Mouse (Mus musculus) CH12.LX (cell line): Measurements from ENCODE around the gene Smim6.

Experiments
- CHD2 ChIP-seq: IDR thresholded peaks from 2 replicates; pipeline ENCODE4 v1.6.1; 2011; ENCODE audit warnings: low read length, improper control_type of control experiment
- CTCF ChIP-seq, 2 experiments: IDR thresholded peaks in 1 of 2; conservative IDR thresholded peaks in 1 of 2; 2 replicates each; pipeline ENCODE4 v1.5.1; 2011 to 2012; ENCODE audit warnings: low read depth in 2 of 2, low read length in 2 of 2, improper control_type of control experiment in 1 of 2, inconsistent platforms in 1 of 2, mild to moderate bottlenecking in 1 of 2, moderate library complexity in 1 of 2
- EP300 ChIP-seq: IDR thresholded peaks from 2 replicates; pipeline ENCODE4 v1.6.1; 2011; ENCODE audit warnings: low read length, improper control_type of control experiment
- HCFC1 ChIP-seq: IDR thresholded peaks from 2 replicates; pipeline ENCODE4 v1.6.1; 2012; ENCODE audit warnings: low read depth, mild to moderate bottlenecking, inconsistent platforms, low read length, improper control_type of control experiment
- MAFK ChIP-seq: IDR thresholded peaks from 2 replicates; pipeline ENCODE4 v1.6.1; 2011; ENCODE audit warnings: low read length, improper control_type of control experiment; ENCODE audit not compliant: insufficient replicate concordance
- POLR2A ChIP-seq: IDR thresholded peaks from 2 replicates; pipeline ENCODE4 v1.6.1; 2011; ENCODE audit warnings: low read depth, mild to moderate bottlenecking, improper control_type of control experiment, low read length
- POLR2AphosphoS2 ChIP-seq: IDR thresholded peaks from 2 replicates; pipeline ENCODE4 v1.6.1; 2011; ENCODE audit warnings: low read depth, low read length, improper control_type of control experiment
- RCOR1 ChIP-seq: conservative IDR thresholded peaks from 2 replicates; pipeline ENCODE4 v1.6.1; 2012; ENCODE audit warnings: low read depth, mild to moderate bottlenecking, inconsistent platforms, low read length, improper control_type of control experiment
- SMC3 ChIP-seq: IDR thresholded peaks from 2 replicates; pipeline ENCODE4 v1.6.1; 2011; ENCODE audit warnings: low read depth, low read length, improper control_type of control experiment
- USF1 ChIP-seq: IDR thresholded peaks from 2 replicates; pipeline ENCODE4 v1.6.1; 2014; ENCODE audit warnings: low read depth, mild to moderate bottlenecking, inconsistent platforms, low read length, improper control_type of control experiment

DNA sequence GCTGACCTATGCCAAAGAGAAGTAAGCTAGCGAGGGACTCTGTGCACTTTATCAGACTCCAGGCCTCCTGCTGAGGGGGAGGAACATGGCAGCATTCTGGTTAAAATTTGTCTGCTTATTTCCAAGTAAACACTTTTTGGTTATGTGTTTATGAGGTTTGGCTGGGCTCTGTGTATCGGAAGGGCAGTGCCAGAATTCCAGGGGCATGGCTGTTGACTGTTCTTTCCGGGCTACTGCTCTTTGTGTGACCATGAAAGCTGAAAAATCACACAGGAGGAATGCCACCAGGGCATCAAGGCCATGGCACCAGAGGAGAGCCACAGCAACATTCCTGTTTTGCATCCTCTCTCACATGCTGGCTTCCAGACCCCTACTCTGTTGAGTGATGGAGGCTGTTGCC is 5.7 kb upstream of the Smim6 start:
- no peak for TF ChIP-seq RCOR1
- no peak for TF ChIP-seq POLR2A
- no peak for TF ChIP-seq HCFC1
- TF ChIP-seq EP300 = no peak
- TF ChIP-seq CHD2 = no peak
- TF ChIP-seq CTCF (conservative IDR thresholded peaks at IDR 0.05 in 1 of 2, IDR thresholded peaks at IDR 0.05 in 1 of 2; ENCODE audit: low read depth in 2 of 2, low read length in 2 of 2) = no peak
- TF ChIP-seq SMC3 = no peak
- TF ChIP-seq USF1 = no peak
- TF ChIP-seq POLR2AphosphoS2 = no peak
- TF ChIP-seq MAFK = no peak
